Mouse (Mus musculus) sigmoid colon, adult 10 weeks (tissue): ENCODE measurements around the gene Uba1y. TPM values are rescaled to one million over a fixed set of nuclear protein-coding genes. Genes with fewer than 3 reads are reported as not detected.

Source experiments
- polyA plus RNA-seq: library from polyadenylated mRNA; stranded (reverse); fragments of 350-450 nt; fragmentation: Illumina TruSeq; extraction: RNeasy Lipid Tissue Mini Kit (QIAGEN cat#74804); gene quantifications from one replicate; pipeline ENCODE4 v1.2.3, GENCODE M21; 2014; ENCODE audit warnings: low read depth, low replicate concordance

Gene Uba1y
- polyA plus RNA-seq = not detected

GRCm38 (mm10) chrY:818396-818795, at the start of gene Uba1y:
TSS of gene Uba1y (plus strand) at chrY:818649.

GRCm38 (mm10) chrY:797309-797708, 21.1 kb upstream of the Uba1y start, which contains the start of gene Zfy1:
TSS of gene Zfy1 (minus strand) at chrY:797409.

Other genes starting within 250 kb of the Uba1y start
- not detected for gene Zfy1, start 21.2 kb upstream of the Uba1y start, polyA plus RNA-seq
- not detected for gene Kdm5d, start 79.1 kb downstream of the Uba1y start, polyA plus RNA-seq
- not detected for gene Eif2s3y, start 191.9 kb downstream of the Uba1y start, polyA plus RNA-seq